Mouse (Mus musculus): Measurements from ENCODE around the gene Eea1.

DNA sequence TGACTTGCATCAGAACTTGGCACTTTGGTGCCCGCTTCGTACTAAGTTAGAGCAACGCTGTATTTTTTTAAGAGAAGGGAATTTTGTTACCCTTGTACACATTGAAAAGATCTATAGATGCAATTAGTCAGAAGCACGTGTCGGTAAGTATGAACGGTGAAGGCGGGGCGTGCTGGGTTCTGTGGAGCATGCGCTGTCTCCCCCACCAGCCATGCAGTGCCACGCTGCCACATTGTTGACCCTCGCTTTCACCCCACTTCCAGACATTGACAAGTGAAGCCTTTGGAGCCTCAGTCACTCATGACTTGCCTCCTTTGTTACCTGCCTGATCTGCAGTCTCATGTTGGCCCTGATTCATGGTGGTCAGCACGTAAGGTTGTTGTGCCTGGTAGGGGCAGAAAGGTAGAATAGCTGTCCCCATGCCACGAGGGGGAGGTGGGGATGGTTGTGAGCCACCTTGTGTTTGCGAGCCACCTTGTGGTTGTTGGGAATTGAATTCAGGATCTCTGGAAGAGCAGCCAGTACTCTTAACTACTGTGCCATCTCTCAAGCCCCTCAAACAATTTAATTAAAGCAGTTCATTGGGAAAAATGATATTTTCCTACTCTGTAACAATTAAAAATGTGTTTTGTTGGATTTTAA is 47.0 kb upstream of the Eea1 start:
- TF ChIP-seq E2F4 (IDR thresholded peaks at IDR 0.05; ENCODE audit: borderline replicate concordance, low read depth, low read length): no peak
- TF ChIP-seq EP300 (IDR thresholded peaks at IDR 0.05; ENCODE audit: low read depth in 1 of 2, low read length in 2 of 2): no peak
- no peak for TF ChIP-seq BHLHE40 (IDR thresholded peaks at IDR 0.05; ENCODE audit: borderline replicate concordance, low read depth, low read length)
- no peak for TF ChIP-seq MEF2A (IDR thresholded peaks at IDR 0.05; ENCODE audit: extremely low read depth, insufficient replicate concordance, low read depth, low read length, poor library complexity, severe bottlenecking)
- no peak for TF ChIP-seq ETS1 (IDR thresholded peaks at IDR 0.05; ENCODE audit: low read depth, low read length)
- no peak for TF ChIP-seq MAZ (IDR thresholded peaks at IDR 0.05; ENCODE audit: low read depth, low read length)
- no peak for TF ChIP-seq MAX (IDR thresholded peaks at IDR 0.05; ENCODE audit: low read length)
- no peak for TF ChIP-seq ELF1 (IDR thresholded peaks at IDR 0.05; ENCODE audit: low read depth, low read length)
- TF ChIP-seq HCFC1 (IDR thresholded peaks at IDR 0.05; ENCODE audit: low read depth, low read length): no peak
- TF ChIP-seq ZNF384 (IDR thresholded peaks at IDR 0.05; ENCODE audit: low read depth, low read length): no peak
- no peak for TF ChIP-seq CTCF (IDR thresholded peaks at IDR 0.05 in 2 of 3, conservative IDR thresholded peaks at IDR 0.05 in 1 of 3; ENCODE audit: control insufficient read depth in 1 of 3, insufficient read depth in 1 of 3, low read depth in 2 of 3, low read length in 3 of 3, poor library complexity in 1 of 3, severe bottlenecking in 1 of 3)
- TF ChIP-seq ZC3H11A (IDR thresholded peaks at IDR 0.05; ENCODE audit: low read depth, low read length): no peak
- no peak for TF ChIP-seq ZKSCAN1 (IDR thresholded peaks at IDR 0.05; ENCODE audit: low read depth, low read length)
- no peak for TF ChIP-seq USF1 (IDR thresholded peaks at IDR 0.05; ENCODE audit: low read depth, low read length)
